Mouse (Mus musculus) erythroblast, adult 5-6 weeks (primary cell): ENCODE measurements at regions not wholly inside any gene's neighbourhood (a gene's known extent, or its start where the extent isn't known, plus 50 kb on each side); places are given as distances from the start of the nearest gene placed in this dataset.
"Not testable (repeated sequence)": the region's sequence is repeated elsewhere in the genome, so short reads cannot be mapped to it uniquely, and the experiment has no call there.

Experiments used
- ATAC-seq: replicated peaks from 2 replicates; pipeline ENCODE4 v1.8.0; 2016; ENCODE audit warnings: moderate number of reproducible peaks, mild to moderate bottlenecking, moderate TSS enrichment, inconsistent platforms; ENCODE audit not compliant: poor library complexity, low FRiP score, severe bottlenecking

DNA sequence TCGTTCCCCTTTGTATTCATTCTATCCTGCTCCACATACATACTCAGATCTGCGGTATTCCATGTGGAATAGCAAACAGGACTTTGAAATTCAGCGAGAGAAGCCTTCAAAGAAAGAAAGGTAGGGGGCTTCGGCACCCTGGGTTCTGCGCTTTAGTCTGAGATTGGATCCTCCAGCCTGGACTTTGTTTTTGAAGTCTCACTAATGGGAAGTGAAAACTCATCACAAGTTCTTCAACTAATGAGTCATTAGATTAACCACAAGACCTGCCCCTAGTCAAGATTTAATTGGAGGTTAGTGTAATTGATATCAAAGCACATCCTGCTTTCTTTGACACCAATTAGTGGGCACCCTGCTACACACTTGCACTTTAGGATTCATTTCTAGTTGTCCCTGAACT lies 492.5 kb upstream of the Zfp960 start:
- ATAC-seq: no peak

DNA sequence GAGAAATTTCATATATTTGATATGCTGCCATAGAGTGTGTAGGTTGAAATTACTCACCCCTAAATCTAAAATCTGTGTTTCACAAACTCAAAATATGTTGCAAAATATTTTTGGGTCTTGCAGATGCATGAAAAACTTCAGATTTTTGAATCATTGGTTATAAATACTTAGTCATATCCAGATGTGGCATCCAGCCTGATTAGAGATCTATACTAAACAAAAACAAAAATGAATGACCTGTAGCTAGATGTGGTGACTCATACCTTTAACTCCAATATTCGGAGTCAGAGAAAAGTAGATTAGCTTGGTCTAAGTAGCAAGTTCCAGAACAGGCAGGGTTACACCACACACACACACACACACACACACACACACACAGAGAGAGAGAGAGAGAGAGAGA lies 475.1 kb upstream of the Zfp960 start:
- ATAC-seq: no peak

DNA sequence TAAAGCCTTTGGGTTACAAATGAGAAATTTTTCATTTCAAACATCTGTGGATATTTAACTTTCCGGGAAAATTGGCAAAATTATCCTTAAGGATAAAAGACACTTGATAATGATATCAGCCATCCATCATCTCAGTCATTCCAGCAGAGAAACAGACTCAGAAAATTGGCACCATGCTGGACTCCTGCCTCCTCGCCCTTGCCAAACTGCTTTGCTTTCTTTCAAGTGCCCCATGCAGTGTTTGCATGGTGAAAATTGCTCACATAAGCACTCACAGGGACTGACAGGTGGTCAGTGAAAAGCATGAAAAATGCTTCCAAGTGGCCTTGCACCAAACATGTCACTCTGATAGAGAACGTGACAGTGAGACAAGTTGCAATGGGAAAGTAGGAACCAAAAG lies 464.2 kb upstream of the Zfp960 start:
- ATAC-seq: no peak

DNA sequence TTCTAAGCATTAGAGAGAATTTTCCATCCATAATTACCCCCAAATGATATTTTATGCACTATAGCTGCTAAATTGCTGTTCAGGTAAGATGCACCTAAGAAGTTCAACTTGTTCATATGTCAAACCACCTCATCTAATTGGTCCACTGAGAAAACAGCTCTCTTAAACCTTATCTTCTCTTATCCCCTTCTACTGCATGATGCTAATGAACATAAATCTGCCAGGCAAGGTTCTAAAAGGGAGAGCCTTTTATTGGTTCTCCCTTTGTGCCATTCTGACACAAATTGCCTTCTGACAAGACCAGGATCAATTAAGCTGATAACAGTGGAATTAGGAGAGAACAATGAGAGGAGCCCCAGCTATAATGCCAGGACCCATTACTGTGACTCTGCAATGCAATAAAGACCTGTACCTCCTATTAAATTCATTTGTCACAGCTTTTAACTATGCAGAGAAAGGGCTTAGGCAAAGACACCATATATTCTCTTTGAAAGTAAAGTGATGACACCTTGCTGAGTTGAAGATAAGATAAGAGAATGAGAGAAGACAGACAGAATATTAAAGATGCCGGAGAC lies 451.4 kb upstream of the Zfp960 start:
- no peak for ATAC-seq

DNA sequence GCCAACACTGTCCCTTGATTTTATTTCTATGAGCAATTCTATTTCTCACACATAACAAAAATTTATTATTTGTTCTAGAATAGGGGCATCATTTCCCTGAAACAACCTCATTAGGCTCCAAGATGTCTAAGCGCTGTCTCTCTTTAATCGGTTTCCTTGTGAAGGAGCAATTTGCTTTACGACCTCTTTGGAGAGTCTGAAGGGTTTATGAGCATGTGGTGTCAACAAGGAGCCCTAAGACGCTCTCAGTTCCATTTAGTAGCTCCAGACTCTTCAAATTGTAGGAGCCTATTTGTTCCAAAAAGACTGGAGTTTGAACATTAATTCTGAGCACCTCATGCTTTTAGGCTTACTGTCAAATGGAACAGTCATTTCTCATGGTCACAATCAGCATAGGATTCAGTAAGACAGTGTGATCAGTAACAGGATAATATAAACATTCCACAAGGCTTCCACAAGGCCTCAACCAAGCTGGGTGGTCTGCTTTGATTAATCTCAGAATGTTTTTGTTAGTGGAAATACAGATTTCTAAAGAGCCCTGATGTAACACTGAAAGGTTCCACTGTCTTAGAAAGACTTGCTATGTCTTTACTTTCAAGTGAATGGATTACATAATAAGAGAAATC lies 441.9 kb upstream of the Zfp960 start:
- ATAC-seq: no peak

DNA sequence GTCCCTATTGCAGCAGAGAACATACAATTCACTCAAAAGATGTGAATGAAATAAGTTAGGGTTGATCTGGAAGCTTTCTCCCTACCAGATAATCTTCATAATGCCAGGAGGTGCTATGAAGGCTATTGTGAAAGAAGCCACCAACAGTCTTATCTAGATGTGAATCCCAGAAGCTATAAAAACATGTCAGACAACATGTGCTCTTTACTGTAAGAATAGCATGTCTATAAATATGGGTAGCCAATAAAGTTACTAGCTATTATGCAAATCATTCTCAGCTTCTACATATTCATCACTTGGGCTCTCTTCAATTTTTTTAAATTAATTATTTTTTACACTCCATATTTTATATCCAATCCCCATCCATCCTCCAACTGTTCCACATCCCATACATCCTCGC lies 434.1 kb upstream of the Zfp960 start:
- no peak for ATAC-seq

DNA sequence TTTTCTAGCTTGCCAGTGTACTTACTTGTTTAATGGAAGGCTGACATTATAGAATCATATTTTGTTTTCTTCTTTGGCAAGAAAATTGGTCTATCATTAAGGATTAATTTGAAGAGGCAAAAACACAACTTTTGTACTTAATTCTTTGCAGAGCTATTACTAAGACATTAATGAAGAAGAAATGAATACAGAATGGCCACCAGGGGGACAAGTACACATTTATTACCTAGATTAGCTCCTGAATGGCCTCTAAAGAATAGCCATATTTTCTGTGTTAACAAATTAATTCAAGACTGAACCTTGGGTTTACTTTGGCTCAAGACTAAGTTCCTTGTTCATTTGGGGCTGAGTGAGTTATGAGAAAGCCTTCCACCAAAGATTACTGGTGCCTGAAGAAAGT lies 430.5 kb upstream of the Zfp960 start:
- no peak for ATAC-seq

DNA sequence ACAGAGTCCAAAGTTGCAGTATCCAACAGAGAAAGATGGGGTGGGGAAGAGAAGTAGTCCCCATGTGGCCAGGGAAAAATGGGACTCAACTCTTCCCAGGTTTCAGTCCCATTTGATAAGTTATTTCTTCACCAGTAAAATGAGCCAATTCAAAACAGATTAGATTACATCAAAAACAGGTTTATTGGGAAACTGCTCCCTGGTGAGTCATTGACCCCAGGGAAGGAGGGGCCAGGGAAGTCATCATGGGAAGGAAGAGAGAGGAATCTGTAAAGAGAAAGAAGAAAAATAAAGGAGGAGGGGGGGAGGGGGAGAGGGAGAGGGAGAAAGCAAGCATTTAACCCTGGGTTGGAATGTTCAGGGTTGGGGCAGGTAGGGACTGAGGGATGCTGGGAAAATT lies 426.4 kb upstream of the Zfp960 start:
- no peak for ATAC-seq

DNA sequence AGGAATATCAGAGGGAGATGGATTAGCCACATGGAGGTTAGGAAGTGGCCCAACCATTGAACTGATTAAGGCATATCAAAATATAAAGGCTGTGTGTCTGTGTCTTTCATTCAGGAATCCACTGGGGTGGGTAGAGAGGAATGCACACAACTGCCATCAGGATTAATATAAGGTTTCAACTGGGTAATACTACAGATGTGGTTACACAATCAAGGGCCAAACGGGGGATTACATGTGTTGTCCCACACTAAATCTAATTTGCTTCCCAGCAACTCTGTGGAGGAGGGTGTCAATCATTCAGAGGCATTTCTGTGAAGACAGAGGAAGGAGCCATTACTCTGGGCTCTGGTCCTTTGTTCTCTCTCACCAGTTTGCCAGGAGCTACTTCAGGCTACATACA lies 416.0 kb upstream of the Zfp960 start:
- no peak for ATAC-seq

DNA sequence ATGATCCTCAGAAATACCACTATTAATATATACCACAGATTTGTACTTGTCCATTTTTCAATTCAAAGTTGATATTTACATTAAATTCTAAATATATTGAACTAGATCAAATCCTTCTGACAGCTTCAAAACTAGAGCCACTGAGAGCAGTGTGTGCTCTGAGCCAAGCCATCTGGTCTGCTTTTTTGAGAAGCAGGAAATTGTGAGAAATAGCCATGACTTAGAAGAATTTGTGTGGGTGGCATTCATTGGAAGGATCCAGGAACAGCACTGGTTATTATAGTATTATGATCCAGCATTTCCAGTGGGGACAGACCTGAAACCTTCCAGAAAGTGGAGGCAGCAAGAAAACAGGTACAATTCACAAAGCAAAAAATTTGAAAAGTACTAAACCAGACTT lies 398.7 kb upstream of the Zfp960 start:
- ATAC-seq: no peak

DNA sequence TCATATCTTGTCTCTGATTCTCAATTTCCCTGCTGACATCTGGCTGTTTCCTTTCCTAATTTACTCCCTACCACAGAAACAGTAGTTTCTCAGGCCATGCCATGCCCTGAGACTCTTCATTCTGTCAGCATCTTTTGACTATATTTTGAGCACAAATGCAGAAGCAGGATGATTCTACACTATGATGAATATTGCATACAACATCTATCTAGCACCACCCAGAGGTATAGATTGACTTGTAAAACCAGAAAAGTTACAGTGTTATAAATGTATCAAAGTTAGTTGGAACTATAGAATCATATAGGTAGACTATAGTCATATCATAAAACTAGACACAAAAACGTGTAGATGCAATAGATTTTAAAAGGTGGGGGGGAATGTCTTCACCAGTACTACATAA lies 396.3 kb upstream of the Zfp960 start:
- no peak for ATAC-seq

DNA sequence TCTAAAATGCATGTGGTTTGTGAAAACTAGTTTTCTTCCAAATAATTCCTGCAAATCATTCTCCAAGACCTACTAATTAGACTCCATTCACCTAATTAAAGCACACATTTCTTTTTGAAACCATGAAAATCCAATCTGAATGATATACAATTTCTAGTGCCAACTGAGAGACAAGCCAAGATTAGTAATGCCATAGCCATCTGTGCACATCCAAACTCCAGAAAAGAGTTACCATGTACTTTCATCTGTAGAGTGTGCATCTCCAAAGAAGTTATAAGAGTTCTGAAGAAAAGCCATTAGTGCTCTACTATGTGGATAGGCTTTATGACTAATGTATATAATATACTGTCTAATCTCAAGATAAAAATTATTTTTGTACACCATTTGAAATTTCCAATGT lies 359.7 kb upstream of the Zfp960 start:
- ATAC-seq: no peak

DNA sequence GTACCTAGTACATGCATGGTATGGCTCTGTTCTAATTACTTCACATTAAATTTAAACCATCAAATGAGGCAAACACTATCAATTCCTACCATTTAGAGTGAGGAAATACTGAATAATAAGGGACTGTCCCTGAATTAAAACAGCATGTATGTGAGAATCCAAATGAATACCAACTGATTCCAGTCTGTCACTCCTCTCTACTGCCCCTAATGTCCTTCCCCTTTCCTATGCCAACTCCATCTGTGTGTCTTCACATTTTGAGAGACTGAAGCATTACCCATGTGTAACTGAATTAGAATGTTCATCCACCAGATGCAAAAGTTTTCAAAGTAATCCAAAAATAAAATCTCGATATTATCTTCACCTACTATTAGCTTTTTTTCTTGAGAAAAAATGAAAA lies 358.0 kb upstream of the Zfp960 start:
- no peak for ATAC-seq

DNA sequence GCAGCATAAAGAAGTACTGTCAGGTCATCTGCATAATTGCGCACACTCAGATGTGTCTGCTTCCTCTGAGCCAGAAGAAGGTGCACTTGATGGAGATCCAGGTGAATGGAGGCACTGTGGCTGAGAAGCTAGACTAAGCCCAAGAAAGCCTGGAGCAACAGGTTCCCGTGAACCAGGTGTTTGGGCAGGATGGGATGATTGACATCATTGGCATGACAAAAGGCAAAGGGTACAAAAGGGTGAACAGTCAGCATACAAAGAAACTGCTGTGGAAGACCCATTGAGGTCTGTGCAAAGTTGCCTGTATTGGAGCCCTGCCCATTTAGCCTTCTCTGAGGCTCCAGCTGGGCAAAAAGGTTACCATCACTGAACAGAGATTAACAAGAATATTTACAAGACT lies 337.0 kb upstream of the Zfp960 start:
- no peak for ATAC-seq

DNA sequence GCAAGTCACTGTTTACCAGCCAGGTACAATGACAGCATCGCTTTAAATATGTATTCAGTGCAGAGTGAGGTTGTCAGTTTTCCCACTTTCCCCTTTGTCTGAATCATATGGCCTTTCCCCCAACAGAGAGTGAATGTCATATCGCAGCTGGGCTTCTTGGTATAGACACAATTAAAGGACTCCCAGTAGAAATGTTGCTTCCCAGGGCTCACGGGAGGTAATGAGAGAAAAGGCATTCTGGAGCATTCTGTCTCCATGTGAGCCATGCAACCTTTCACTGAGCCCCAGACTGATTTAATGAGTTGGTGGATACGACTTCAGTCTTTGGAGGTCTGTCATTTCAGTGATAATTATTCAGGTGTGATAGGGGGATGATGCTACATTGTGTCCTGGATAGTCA lies 310.8 kb upstream of the Zfp960 start:
- no peak for ATAC-seq

DNA sequence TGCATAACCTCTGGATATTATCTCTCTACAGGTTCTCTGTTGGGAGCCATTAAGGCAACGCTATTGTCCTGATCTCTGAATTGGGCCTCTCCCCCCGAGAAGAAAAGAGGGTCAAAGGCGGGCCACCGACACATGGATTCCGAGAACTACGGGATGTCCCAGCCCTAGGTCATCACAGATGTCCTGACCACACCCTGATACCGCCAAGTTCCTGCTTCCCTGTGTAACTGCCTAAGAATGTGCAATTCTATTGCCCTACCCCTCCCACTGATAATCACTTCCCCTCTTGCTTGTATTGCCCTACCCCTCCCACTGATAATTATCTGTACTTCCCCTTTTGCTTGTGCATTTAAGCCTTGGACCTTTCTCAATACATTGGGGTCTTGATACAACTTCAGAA lies 293.3 kb upstream of the Zfp960 start:
- not testable (repeated sequence) for ATAC-seq

DNA sequence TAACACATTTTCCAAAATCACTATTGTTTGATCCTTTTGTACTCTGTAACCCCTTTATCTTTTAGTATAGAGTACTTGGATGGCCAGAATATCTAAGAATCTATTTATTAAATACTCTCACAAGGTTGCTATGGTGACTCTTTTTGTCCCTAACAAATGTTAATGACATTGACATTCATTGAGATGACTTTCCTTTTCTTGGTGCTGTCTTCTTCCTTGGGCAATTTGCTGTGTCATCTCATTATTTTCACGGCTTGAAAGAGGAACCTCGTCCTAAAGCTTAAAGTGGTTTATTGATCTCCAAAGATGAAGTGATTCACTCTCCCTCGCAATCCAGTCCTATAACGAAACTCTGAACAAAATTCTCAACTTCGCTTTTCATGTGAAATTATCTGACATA lies 265.6 kb upstream of the Zfp960 start:
- ATAC-seq: no peak

DNA sequence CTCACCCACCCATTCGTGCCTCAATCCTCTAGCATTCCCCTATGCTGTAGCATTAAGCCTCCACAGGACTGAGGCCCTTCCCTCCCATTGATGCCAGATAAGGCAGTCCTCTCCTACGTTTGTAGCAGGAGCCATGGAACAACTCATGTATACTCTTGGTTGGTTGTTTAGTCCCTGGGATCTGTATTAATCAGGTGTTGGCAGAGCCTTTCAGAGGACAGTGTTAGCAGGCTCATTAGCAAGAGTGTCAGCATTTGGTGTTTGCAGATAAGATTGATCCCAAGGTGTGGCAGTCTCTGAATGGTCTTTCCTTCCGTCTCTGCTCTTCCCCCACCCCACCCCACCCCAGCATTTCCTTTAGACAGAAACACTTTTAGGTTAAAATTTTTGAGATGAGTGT lies 258.9 kb upstream of the Zfp960 start:
- ATAC-seq: no peak

DNA sequence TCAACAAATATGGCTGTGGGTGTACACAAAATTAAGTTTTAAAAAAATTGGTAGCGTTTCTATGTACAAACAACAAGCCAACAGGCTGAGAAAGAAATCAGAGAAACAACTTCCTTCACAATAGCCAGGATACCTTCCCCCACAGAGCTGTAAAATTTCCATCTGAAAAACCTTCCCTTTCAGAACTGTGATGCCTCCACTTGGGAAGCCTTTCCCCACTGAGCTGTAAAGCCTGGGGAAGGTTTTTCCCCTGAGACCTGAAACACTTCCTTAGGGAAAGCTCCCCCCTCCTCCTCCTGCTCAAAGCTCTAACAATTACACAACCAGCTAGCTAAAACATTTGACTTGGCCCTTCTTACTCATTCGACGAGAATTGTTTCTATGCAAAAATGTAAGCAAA lies 245.5 kb upstream of the Zfp960 start:
- no peak for ATAC-seq

DNA sequence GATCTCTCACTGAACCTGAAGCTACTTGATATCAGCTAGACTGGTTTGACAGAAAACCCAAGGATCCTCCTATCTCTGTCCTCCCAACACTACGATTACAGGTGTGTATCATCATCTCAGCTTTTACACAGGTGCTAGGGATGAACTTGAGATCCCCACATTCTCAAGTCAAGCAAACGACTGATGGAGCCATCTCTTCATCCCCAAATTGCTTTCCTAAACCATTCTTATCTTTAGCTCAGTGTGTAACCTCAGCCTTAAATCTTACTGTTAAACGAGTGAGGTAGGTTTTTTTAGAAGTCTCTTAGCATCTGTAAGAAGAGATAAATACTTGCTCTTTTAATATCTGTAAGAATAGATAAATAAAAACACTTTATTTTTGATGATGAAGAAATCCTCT lies 242.2 kb upstream of the Zfp960 start:
- no peak for ATAC-seq

DNA sequence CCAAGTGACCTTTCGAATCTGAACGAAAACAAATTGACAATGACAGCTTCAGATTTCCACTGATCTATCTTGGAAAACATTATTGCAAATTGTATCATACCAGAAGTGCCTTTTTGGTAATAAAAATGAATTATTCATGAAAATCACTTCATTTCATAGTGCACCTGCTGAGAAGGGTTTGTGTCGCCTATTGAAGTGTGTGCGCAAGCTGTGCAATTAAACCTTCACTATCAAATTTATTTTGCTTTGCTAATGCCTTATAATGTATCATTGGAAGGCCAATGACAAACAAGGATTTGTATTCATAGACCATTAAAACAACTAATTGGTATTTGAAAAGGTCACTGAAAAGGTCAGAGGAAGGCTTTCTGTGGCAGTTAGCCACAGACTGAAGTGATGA lies 224.8 kb upstream of the Zfp960 start:
- no peak for ATAC-seq

DNA sequence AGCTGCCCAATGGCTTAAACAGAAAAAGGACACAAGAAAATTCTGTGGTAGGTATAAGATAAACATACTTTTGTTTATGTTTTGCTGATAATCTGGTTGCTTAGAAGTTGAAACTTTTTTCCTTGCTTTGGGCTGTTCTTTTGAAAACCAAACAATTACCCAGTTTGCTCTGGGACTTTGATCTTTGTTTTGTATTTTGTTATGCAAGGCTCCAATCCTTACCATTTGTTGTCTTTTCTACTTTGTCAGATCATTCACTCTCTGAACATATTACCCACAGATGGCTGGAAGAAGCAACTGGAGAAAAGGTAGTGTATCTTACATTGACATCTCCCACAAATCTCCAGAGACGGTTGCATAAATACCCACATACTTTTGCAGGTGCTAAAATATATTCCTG lies 203.1 kb upstream of the Zfp960 start:
- ATAC-seq: no peak
